Mouse (Mus musculus) cerebellum, adult (tissue): ENCODE results near the gene Pla2g2f.

Experiments
- ATAC-seq: cut with Nextera tagmentation; 2 replicates; pipeline ENCODE4 v1.9.2; 2017; ENCODE audit warnings: mild to moderate bottlenecking, moderate library complexity, mixed read lengths; ENCODE audit not compliant: insufficient number of reproducible peaks, low FRiP score, low TSS enrichment

The Pla2g2f gene

GRCm38 (mm10) chr4:138757416-138757815 lies at the start of gene Pla2g2f:
Pla2g2f (minus strand) TSS chr4:138757626.
- ATAC-seq: no peak

GRCm38 (mm10) chr4:138806920-138807541 lies 49.6 kb upstream of the Pla2g2f start:
- ATAC-seq: no peak

GRCm38 (mm10) chr4:138806160-138806559 lies 48.7 kb upstream of the Pla2g2f start:
- ATAC-seq: no peak

GRCm38 (mm10) chr4:138805248-138805647 lies 47.8 kb upstream of the Pla2g2f start:
- no peak for ATAC-seq

- ATAC-seq: no peak
These were observed 45.5 kb upstream of the Pla2g2f start for GRCm38 (mm10) chr4:138802917-138803316.

- ATAC-seq: no peak
These were observed 44.2 kb upstream of the Pla2g2f start for GRCm38 (mm10) chr4:138801631-138802030.

- no peak for ATAC-seq
These were observed 42.8 kb upstream of the Pla2g2f start for GRCm38 (mm10) chr4:138800134-138800744.

- no peak for ATAC-seq
These were observed 39.8 kb upstream of the Pla2g2f start for GRCm38 (mm10) chr4:138797217-138797570.

GRCm38 (mm10) chr4:138796513-138797216 lies 39.2 kb upstream of the Pla2g2f start:
- no peak for ATAC-seq

- no peak for ATAC-seq
These were observed 36.9 kb upstream of the Pla2g2f start for GRCm38 (mm10) chr4:138794344-138794743.

GRCm38 (mm10) chr4:138793276-138793675 lies 35.9 kb upstream of the Pla2g2f start:
- no peak for ATAC-seq

GRCm38 (mm10) chr4:138792599-138792998 lies 35.2 kb upstream of the Pla2g2f start:
- ATAC-seq: no peak

- no peak for ATAC-seq
These were observed 34.0 kb upstream of the Pla2g2f start for GRCm38 (mm10) chr4:138791452-138791851.

GRCm38 (mm10) chr4:138788381-138788780 lies 31.0 kb upstream of the Pla2g2f start:
- ATAC-seq: no peak

- ATAC-seq: no peak
These were observed 28.7 kb upstream of the Pla2g2f start for GRCm38 (mm10) chr4:138786141-138786540.

GRCm38 (mm10) chr4:138785721-138786120 lies 28.3 kb upstream of the Pla2g2f start:
- no peak for ATAC-seq

- ATAC-seq: no peak
These were observed 24.7 kb upstream of the Pla2g2f start for GRCm38 (mm10) chr4:138782098-138782497.

GRCm38 (mm10) chr4:138780300-138780699 lies 22.9 kb upstream of the Pla2g2f start:
- no peak for ATAC-seq

- ATAC-seq: no peak
These were observed 20.3 kb upstream of the Pla2g2f start for GRCm38 (mm10) chr4:138777417-138778407.

- no peak for ATAC-seq
These were observed 18.0 kb upstream of the Pla2g2f start, which contains the start of gene Pla2g2d for GRCm38 (mm10) chr4:138775435-138775834. Pla2g2d (plus strand) TSS chr4:138775735.
